Mouse (Mus musculus) neutrophil, adult 5-6 weeks (primary cell): ENCODE measurements around the gene A930002H24Rik. TPM values are rescaled to one million over a fixed set of nuclear protein-coding genes. Genes with fewer than 3 reads are reported as not detected.

Source experiments
- ATAC-seq: fragments of 151-379, 151-347 bp; 2 replicates; pipeline ENCODE4 v1.8.0; 2017; ENCODE audit warnings: mild to moderate bottlenecking, moderate TSS enrichment; ENCODE audit not compliant: insufficient number of reproducible peaks, poor library complexity, low FRiP score, severe bottlenecking; ENCODE audit errors: extremely low read depth
- total RNA-seq: library from RNA; stranded (forward); fragments of 200-1000 nt; gene quantifications from 2 replicates; pipeline ENCODE4 v1.2.3, GENCODE M21; 2017

The A930002H24Rik gene
- total RNA-seq, 1 experiment from 2014 or later: not detected

DNA sequence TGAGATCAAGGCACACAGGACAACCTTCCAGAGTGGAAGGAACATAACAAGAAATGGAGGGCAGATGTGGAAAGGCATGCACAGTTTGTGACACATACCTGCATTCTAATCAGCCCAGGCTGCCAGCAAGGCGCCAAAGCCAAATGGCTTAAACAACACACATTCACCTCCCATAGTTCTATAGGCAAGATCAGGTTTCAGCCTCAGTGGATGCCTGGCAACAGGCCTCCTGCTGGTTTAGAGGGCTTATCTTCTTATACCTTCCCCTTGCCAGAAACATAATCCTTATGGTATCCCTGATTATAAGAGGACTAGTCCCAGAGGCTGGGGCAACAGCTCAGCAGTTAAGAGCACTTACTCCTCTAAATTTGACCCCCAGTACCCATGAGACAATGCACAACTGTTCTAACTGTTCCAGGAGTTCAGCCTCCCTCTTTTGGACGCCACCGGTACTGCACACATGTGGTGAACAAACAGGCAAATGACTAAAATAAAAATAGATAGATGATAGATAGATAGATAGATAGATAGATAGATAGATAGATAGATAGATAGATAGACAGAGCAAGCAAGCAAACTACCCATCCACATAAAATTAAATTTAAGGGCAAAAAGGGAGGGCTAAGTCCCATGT lies 23.8 kb downstream of the A930002H24Rik start:
- ATAC-seq: no peak

- no peak for ATAC-seq
These were observed 25.4 kb downstream of the A930002H24Rik start for GRCm38 (mm10) chr17:63838144-63838543.

DNA sequence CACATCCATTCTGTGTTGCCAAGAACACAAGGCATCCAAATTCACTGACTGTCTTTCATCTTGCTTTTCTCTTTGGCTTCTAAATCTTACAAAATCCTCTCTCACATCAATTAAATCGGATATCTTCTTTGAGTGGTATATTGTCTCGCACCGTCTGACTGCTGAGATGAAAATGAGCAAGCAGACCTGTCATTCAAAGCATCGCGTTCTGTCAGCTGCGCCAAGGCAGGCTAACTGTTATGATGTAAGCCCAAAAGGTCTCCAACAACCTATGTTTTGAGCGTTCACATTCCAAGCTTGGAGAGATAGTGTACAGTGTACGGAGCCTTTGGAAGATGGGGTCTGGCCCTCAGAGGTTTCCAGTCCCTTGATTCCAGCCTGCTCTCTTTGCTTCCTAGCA lies 26.9 kb downstream of the A930002H24Rik start:
- no peak for ATAC-seq

DNA sequence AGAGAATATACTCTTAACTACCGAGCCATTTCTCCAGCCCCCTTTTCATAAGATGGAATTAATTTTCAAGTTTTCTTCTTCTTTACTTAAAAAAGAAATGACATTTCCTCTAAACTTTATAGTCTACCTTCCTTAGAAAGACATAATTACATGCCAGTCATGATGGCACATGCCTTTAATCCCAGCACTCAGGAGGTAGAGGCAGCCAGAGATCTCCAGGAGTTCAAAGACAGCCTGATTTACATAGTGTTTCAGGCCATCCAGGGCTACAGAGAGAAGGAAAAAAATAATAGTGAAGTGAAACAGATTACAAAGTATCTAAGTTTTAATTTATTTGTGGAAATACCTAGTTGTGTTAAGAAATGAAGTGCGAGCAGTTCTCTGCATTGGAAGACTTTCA lies 27.4 kb downstream of the A930002H24Rik start:
- no peak for ATAC-seq

DNA sequence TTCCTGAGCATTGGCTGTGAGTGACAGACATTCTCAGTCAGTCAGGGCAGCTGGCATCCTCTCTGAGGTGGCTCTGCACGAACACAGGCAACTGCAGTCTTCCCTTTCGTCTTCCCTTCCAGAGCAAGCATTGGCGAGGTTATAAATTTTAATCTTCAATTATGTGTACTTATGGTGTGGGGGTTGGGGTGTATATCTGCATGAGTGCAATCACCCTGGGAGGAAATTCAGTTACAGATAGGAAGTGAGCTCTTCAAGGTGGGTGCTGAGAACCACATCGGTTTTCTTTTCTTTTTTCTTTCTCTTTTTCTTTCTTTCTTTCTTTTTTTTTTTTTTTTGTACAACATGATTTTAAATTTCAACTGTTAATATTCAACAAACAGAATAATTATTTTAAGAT lies 32.0 kb downstream of the A930002H24Rik start:
- ATAC-seq: no peak

DNA sequence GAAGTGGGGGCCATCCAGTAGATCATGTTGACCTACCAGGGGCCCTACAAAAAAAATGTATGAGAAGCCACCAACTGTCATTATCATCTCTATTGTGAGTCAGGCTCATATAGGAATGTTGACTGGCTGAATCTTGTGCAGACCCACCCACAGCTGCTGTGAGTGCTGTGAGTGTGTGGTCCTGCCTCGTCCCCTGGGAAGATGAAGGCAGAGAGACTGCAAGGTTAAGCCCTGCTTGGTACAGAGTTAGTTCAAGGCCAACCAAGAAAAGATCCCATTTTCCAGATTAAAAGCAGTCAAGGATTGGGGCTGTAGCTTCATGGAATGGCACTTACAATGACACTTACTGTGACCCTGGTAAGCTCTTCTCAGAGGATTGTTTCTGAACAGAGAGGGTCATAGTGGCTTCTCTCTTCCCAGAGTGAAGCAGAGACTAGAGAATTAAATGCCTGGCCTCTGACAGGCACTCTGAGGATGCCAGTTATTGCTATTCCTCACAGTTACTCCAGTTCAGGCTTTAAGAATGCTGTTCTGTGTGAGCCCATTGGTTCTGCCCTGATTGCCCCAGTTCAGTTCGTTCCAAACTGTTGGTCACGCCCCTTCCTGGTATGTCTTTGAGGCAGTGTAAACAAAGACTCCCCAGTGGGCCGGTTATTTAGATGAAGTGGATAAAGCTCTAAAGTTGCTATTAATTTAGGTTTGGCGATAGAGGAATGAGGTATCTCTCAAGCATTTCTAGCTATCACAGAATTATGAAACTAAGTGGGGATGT lies 34.8 kb downstream of the A930002H24Rik start:
- no peak for ATAC-seq

DNA sequence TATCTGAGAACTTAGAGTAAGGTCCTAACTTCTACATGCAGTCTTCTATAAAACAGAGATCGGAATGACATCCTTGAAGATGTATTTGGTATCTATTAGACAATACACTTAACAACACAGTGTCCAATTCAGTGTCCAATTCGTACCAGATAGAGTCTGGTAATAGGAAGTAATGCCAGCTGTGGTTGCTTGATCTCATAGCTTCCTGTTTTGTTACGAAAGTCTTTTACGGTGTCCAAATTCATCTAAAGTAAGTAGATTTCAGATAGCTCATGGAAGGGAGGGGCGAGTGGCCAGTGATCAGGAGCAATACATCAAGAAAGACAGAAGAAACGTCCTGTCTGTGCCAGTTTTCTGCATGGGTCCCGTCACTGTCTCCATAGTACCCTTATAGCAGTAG lies 36.8 kb downstream of the A930002H24Rik start:
- ATAC-seq: 0 out of 2 replicates have a peak, but pooled peaks have one; percentile 26

DNA sequence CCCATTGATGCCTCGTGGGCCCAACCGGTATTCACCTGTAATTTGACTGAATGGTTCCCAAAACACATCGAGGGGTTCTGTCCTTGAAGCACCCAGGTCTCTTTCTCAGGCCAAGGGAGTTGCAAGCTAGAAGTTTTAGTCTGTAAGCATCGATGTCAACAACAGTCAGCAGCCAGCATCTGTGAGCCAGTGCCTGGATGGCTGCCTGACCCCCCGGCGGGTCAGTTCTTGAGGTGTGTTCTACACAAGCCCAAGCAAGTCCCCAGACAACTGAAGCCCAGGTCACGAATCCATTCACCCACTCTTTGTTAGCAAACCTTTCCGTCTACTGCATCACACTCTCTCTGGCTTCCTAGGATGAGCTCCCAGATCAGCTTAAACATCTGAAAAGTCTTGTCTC lies 37.4 kb downstream of the A930002H24Rik start:
- ATAC-seq: no peak

- no peak for ATAC-seq
These were observed 39.5 kb downstream of the A930002H24Rik start for GRCm38 (mm10) chr17:63824141-63824540.

DNA sequence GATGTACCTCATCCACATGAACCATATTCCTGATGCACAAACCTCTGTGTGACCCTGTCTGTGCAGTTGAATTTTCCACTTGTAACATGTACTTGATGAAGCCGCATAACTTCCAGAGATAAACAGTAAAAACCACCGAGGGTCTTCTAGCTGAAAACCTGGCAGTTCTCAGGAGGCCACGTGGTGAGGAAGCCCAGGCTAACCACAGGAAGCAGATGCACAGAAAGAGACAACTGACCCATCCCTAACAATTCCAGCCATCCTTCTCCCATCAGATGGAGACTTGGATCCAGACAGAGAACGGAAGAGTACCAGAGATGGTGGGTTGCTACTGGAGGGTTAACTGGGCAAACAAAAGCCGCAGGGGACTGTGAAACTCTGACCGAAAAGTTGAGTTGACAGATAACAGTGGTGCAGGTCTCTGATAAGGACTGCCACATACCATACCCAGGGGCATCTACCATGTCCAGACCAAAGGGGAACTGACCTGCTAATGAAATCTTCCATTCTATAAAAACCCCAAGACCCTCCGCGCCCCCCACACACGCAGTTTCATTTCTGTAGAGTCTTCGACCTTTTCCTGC lies 45.1 kb downstream of the A930002H24Rik start:
- no peak for ATAC-seq

- no peak for ATAC-seq
These were observed 50.0 kb downstream of the A930002H24Rik start for GRCm38 (mm10) chr17:63813552-63813951.

Other genes with a start within 250 kb of the A930002H24Rik start
- gene Fer, start 729 bp downstream of the A930002H24Rik start, total RNA-seq: 5.6 and 6.8 TPM in 2 replicates